Mouse (Mus musculus) common myeloid progenitor, adult 5-6 weeks (primary cell): ENCODE results near the gene Stxbp2. TPM values are rescaled to one million over a fixed set of nuclear protein-coding genes. Genes with fewer than 3 reads are reported as not detected.
A peak's percentile ranks its signal among the peaks of the same experiment; 100 is the strongest.

Source experiments
- ATAC-seq: replicated peaks from 2 replicates; pipeline ENCODE4 v1.8.0; 2016; ENCODE audit warnings: low read depth, mild to moderate bottlenecking, moderate TSS enrichment, inconsistent platforms; ENCODE audit not compliant: poor library complexity, severe bottlenecking
- total RNA-seq: library from RNA; stranded (forward); fragments of 200-1000, 187-1606 nt; gene quantifications from 2 replicates; pipeline ENCODE4 v1.2.3, GENCODE M21; 2017

Gene Stxbp2
- total RNA-seq, 1 experiment from 2014 or later = 92.9 TPM

GRCm38 (mm10) chr8:3626971-3627370 is 3.8 kb upstream of the Stxbp2 start:
- 0 out of 2 replicates have a peak, but pooled peaks have one; percentile 13 for ATAC-seq

GRCm38 (mm10) chr8:3628014-3628413 is 2.7 kb upstream of the Stxbp2 start:
- ATAC-seq = peak; percentile 37

GRCm38 (mm10) chr8:3631478-3631875 is 722 bp downstream of the Stxbp2 start:
- ATAC-seq = peak; percentile 49

- ATAC-seq = peak; percentile 95
Observed at GRCm38 (mm10) chr8:3645804-3646203, 15.0 kb downstream of the Stxbp2 start.

GRCm38 (mm10) chr8:3646824-3647531 is 16.2 kb downstream of the Stxbp2 start:
- no peak for ATAC-seq

- no peak for ATAC-seq
Observed at GRCm38 (mm10) chr8:3647561-3647960, 16.8 kb downstream of the Stxbp2 start.

- ATAC-seq = peak; percentile 40
Observed at GRCm38 (mm10) chr8:3648268-3648667, 17.5 kb downstream of the Stxbp2 start.

- ATAC-seq = peak; percentile 34
Observed at GRCm38 (mm10) chr8:3648990-3649389, 18.2 kb downstream of the Stxbp2 start.

GRCm38 (mm10) chr8:3652845-3653244 is 22.1 kb downstream of the Stxbp2 start:
- no peak for ATAC-seq

- ATAC-seq = no peak
Observed at GRCm38 (mm10) chr8:3654726-3655508, 24.2 kb downstream of the Stxbp2 start.

- no peak for ATAC-seq
Observed at GRCm38 (mm10) chr8:3655526-3655925, 24.8 kb downstream of the Stxbp2 start, which contains the start of gene Retn. Retn (plus strand) TSS chr8:3655770.

- no peak for ATAC-seq
Observed at GRCm38 (mm10) chr8:3656725-3657381, 26.1 kb downstream of the Stxbp2 start.

GRCm38 (mm10) chr8:3660889-3661288 is 30.1 kb downstream of the Stxbp2 start:
- ATAC-seq = peak; percentile 71

- ATAC-seq = peak; percentile 90
Observed at GRCm38 (mm10) chr8:3664405-3664804, 33.6 kb downstream of the Stxbp2 start.

- ATAC-seq = no peak
Observed at GRCm38 (mm10) chr8:3665507-3665906, 34.8 kb downstream of the Stxbp2 start, which contains the start of gene Mcemp1. Mcemp1 (plus strand) TSS chr8:3665754.

- peak; percentile 50 for ATAC-seq
Observed at GRCm38 (mm10) chr8:3670388-3670787, 39.6 kb downstream of the Stxbp2 start.

- ATAC-seq = peak; percentile 70
Observed at GRCm38 (mm10) chr8:3671980-3672491, 41.3 kb downstream of the Stxbp2 start, which contains the start of gene Fcor. Fcor (minus strand) TSS chr8:3672362.

GRCm38 (mm10) chr8:3674671-3675070 is 43.9 kb downstream of the Stxbp2 start:
- ATAC-seq = no peak

- ATAC-seq = peak; percentile 74
Observed at GRCm38 (mm10) chr8:3676131-3676992, 45.6 kb downstream of the Stxbp2 start, which contains the start of gene Trappc5. Trappc5 (plus strand) TSS chr8:3676299.
